Mouse (Mus musculus): ENCODE results near the gene Serpinf1.

- TF ChIP-seq ZNF384 (IDR thresholded peaks at IDR 0.05; ENCODE audit: low read depth, low read length) (no peak), ZC3H11A (IDR thresholded peaks at IDR 0.05; ENCODE audit: borderline replicate concordance, low read depth, low read length) (no peak), CHD2 (IDR thresholded peaks at IDR 0.05; ENCODE audit: low read depth, low read length) (no peak), MAFK (IDR thresholded peaks at IDR 0.05; ENCODE audit: insufficient read depth, low read depth, low read length) (no peak)
Measured at GRCm38 (mm10) chr11:75450936-75451335, 28.4 kb upstream of the Serpinf1 start.
